Mouse (Mus musculus) heart, postnatal 36 days (tissue): ENCODE results near the gene Dpf1. TPM values are rescaled to one million over a fixed set of nuclear protein-coding genes. Genes with fewer than 3 reads are reported as not detected.

Source experiments
- DNase-seq, 2 experiments: peaks; one replicate each; pipeline ENCODE4 v3.0.0; 2021 to 2022
- intact Hi-C: fragments of 180-260 bp; cut with DNase I; formaldehyde crosslinking; loops from one replicate; pipeline ENCODE4 v1.15.1; 2025
- total RNA-seq, 2 experiments: library from RNA; stranded (reverse); gene quantifications; 2 replicates each; pipeline ENCODE4 v1.2.3; 2021

Gene Dpf1
- total RNA-seq, 2 experiments from 2014 or later: 0.44 to 0.51 TPM

DNA sequence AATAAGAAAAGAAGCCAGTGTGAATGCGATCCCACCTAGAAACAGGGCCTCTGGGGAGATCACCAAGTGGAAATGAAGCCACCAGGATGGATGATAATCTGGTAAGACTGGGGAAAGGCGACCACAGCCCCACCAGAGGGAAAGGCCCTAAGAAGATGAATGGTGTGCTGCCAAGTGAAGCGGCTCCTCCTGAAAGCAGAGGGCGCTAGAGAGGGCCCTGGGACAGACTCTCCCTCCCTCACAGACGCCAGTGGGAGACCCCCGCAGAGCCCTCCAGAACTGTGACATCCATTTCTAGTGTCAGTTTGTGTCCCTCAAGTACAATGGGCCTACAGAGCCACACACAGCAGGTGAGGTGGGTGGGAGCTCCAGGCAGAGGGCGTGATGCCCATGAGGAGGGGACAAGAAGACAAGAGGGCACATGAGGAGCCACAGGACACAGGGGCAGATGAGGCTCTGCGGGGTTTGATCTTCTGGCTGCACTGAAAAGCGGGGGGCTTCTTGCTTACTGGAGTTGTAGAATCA lies 33.1 kb downstream of the Dpf1 start:
- intact Hi-C loops: no loop called here
- DNase-seq: no peak

DNA sequence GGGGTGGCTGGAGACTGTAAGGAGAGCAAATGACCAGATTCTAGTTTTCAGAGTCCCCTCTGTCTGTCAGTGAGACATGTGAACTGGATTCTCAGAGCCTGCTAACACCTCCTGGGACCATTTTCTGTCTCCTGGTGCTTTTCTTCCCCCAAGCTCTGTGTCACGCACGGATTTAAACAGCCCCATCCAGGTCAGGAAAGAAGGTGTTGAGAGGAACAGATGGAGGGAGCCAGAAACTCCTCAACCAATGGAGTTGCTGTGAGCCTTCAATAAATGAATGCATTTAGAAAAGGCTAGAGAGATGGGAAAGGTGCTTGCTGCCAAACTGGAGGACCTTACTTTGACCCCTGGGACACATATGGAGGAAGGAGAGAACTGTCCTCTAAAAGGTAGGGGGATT lies 34.0 kb downstream of the Dpf1 start:
- no peak for DNase-seq
- intact Hi-C loops: no loop called here

DNA sequence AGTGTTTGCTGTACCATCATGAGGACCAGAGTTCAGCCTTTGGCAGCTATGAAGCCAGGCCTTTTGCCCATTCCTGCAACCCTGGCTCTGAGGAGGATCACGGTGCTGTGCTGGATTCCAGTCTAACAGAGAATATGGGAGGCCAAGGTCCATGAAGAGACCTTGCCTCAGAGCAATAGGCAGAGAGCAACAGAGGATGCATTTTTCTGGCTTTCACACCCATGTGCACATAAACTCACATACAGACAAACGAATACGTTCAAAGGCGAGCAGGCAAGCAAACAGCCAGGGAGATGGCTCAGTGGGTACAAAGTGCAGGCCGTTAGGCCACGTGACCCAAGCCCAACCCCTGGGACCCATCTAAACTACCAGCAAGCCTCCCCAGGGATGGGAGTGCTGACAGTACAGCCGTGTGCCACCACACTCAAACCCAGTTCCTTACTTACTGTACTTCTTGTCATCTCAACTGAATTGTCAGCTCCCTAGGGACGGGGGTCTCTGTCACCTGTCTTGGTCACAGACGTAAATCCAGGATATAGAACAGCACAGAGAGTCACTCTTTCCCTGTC lies 34.7 kb downstream of the Dpf1 start:
- DNase-seq: no peak
- intact Hi-C loops: no loop called here

DNA sequence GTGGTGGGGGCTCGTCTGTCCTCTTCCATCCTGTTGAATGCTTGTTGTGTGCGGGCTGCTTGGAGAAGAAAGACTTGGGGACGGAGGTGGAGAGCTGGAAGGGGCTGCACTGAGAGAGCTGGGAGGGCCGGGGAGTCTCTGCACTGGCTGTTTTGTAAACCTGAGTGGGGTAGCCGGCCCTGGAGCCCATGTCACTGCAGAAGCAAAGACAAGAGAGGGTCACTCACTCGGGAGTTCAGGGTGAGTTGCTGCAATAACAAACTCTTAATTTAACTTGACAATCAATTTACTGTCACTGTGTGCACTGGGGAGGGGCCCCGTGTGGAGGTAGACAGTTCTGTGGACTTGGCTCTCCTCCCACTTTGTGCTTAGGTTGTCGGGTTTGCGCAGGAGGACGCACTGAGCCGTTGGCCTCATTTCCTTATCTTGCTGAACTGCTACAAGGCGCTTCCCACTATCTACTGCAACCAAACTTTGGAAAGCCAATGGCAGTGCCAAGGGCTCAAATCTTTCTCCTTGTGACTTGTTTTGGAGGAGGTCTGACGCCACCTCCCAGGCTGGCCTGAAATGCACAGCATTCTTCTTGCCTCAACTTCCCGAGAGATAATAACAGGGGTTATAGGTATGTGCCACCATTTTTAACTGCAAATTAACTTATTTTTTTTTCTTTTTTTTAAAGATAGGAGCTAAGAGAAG lies 35.4 kb downstream of the Dpf1 start:
- no peak for DNase-seq
- intact Hi-C loops: no loop called here

DNA sequence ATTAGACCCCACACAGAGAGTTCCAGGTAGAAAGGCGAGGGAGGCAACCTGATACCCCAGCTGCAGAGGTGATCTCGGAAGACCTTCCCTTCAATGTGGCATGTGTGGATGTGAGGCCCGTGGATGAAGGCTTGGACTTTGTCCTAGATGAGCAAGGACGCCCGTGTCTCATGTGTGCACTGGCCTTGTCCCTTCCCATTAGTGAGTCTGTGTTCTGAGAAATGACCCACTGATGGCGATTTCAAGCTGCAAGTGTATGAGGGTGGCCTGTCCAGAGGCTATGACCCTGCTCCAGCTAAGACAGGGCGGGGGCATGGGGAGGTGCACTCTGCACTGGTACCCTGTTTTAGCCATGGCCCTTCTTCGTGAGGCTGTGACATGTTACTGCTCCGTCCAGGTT lies 36.5 kb downstream of the Dpf1 start:
- DNase-seq: no peak
- intact Hi-C loops: no loop called here

DNA sequence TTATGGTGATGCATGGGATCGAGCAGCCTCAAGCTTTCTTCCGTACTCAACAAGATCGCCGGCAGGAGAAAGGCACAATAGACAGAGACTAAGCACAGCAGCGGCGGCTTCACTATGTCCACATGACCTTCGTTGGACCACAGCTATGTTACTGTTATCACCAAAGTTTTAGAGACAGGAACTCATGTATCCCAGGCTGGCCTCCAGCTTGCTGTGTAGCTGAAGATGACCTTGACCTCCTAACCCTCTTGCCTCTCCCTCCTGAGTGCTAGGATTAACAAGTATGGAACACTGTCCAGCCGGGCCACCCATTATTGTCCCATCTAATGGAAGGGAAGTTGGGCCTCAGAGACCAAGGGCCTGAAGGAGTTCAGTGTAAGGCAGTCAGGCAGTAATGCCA lies 37.1 kb downstream of the Dpf1 start:
- DNase-seq: no peak
- intact Hi-C loops: no loop called here

DNA sequence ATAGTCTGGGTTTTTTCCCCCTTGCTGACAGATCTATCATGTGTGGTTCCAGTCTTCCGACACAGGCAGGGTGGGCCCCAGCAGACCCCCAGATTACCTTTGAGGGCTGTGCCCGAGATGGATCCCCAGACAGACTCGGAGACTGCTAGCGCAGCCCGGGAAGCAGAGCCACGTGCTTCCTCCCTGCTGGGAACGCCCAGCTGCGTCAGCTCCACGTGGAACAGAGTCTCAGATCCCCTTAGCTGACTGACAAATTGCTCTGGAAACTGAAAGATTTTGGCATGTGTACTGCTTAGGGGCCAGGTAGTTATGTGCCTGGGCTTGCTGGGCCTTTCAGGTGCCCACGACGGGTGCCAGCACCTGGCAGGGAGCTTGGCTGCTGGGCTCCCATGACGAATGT lies 38.0 kb downstream of the Dpf1 start:
- DNase-seq: no peak
- intact Hi-C loops: no loop called here

DNA sequence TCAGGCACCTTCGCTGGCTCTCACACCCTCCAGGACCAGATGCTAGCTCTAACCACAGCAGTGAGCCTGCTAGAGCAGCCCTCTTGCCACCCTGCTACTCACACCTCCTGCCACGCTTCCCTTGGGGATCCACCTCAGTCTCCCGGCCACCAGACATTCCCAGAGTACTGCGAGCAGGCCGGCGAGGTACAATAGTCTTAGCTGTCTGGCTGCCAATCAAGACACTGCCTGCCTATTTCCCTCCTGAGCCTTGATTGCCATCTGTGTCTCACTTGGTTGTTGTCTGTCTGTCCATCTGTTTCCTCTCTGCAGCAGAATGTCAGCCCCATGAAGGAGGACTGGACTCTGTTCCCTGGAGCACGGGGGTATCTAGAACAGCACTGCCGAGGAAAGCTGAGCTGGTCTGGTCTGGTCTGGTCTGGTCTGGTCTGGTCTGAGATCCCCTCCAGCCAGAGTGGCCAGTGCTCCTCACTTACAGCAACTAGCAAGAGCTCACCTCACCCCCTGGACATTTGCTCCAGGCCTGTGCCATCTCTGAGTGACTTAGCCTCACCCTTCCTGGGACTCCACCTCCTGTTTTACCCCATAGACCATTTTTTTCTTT lies 38.8 kb downstream of the Dpf1 start:
- DNase-seq: no peak
- intact Hi-C loops: no loop called here

DNA sequence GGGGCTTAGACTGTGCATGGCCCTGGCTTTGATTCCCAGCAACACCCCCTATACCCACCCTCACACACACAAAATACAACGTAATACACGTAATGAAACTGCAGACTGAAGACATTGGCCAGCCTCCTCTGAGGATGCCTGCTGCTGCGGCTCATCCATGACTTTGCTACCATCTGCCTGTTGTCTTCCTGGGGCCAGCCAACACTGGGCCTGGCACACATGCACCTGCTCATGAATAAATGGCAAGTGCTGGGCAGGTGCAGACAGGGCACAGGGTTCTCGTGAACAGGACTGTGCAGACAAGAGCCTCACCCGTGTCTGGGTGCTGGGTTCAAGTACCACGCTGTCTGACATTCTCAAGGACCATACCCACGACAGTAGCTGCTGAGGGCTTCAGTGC lies 40.0 kb downstream of the Dpf1 start:
- intact Hi-C loops: no loop called here
- no peak for DNase-seq

DNA sequence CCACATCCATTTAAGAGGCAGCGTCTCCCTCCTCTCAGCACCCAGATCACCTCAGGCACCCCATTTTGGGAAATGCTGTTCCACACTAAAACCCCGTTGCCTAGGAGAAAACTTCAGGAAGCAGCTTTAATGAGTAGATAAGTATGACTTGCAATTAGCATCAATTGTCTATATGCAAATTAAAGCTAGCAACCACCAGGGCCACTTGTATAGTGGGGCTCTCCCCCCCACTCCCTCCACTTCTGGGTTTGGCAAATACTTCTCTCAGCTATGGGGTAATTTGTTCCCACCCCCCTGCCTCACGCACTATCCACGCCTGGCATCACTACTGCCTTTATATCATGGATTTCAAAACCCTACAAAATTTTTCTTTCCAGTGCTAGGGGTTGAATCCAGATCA lies 41.8 kb downstream of the Dpf1 start:
- intact Hi-C loops: no loop called here
- DNase-seq: no peak

DNA sequence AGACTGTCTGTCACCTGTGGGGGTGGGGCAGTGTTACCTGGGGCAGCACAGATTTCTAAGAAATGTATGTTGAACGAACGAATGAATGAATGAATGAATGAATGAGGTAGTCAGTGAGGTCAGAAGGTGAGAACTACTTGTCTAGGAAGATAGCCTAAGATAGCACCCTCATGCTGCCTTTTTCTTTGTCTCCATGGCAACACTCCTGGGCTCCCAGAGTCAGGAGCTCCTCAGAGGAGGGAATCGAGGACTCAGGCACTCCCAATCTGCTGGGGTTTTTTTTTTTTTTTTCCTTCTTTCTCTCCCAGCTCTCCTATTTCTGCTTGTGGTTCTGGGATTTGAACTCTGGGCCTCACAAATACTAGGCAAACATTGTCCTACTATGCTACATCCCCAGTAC lies 42.5 kb downstream of the Dpf1 start:
- DNase-seq: no peak
- intact Hi-C loops: no loop called here

DNA sequence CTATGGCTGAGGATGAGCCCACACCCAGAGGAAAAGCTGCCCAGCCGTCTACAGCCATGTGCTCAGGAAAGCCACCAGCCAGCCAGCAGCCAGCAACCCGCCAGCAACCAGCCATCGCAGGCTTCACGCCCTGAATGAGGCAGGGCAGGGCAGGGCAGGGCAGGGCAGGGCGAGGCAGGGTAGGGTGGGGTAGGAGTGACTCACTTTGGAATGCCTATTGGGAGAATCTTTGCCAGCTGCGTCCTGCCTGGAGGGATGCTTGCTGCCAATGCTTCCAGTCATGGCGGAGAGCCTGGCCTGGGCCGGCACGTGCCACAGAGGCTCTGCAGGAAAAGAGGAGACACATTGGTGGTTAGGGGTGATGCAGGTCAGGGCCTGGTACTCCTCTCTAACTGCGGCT lies 46.7 kb downstream of the Dpf1 start:
- DNase-seq: no peak
- intact Hi-C loops: no loop called here

DNA sequence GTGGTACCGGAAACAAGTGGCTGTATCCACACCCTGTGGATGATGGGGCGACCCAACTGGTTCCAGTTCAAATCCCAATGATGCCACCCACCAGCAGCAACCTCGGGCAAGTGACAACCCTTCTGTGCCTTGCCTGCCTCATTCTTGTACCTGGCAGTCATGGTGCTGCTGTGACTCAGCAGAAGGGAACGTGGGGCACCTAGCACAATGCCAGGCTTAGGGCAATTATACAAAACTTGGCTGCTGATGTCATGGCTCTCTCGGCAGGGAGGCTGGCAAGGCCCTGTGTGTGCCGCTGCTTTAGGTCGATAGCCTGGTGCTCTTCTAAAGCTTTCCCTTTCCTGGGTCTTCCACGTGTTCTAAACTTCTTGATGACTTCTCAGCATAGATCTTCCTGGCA lies 48.5 kb downstream of the Dpf1 start:
- DNase-seq: no peak
- intact Hi-C loops: no loop called here

DNA sequence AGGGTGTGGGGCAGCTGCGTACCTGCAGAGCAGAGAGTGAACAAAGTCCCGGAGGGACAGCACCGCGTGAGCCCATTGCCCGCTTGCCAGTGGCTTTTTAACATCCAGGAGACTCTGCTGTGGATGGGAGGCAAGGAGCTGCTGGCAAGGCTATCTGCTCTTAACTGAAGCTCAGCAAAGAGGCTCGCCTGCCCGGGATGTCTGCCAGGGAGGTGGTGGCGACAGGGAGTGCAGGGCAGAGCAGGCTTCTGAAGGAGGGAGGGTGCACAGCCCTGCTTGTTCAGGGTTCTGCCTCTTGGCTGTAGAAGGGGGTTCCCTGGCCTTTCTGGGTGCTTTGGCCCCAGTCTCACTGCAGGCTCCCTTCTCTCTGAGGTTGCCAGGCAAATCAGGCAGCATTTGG lies 50.4 kb downstream of the Dpf1 start:
- intact Hi-C loops: no loop called here

DNA sequence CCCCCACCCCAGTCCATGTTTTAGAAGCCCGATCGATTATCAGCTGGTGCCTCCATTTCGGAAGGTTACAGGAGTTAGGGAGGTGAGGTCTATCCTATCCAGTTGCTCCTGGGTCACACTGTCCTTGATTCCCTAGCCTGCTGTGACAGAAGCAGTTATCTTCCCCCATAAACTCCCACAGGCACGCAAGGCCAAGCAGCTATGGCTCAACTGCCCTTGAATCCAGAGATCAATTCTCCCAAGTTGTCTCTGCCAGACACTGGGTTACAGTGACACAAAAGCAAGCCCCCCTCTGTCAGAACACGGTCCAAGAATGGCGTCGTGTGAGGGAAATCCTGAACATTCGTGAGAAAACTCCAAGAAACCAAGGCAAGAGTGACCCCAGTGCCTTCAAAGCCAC lies 51.7 kb downstream of the Dpf1 start:
- intact Hi-C loops: no loop called here
- DNase-seq: no peak

More for the DNA sequence above, 50.4 kb downstream of the Dpf1 start:
- DNase-seq: peak; percentile 33 to 35

DNA sequence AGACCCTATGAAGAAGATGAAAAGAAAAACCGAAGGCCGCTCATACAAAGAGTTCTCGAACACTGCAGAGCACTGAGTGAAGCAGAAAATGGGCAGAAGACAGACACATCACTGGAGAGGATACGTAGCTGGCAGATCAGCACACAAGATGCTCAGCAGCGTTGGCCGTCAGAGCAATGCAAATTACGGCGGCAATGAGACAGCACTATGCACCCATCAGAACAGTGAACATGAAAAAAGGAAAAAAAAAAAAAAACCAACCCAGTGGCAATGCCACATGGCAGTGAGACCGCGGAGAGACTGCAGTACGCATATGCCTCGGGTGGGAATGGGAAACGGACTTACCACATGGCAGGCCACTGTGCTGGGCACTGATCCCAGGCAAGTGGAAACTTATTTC lies 57.7 kb downstream of the Dpf1 start:
- no peak for DNase-seq
- intact Hi-C loops: no loop called here

DNA sequence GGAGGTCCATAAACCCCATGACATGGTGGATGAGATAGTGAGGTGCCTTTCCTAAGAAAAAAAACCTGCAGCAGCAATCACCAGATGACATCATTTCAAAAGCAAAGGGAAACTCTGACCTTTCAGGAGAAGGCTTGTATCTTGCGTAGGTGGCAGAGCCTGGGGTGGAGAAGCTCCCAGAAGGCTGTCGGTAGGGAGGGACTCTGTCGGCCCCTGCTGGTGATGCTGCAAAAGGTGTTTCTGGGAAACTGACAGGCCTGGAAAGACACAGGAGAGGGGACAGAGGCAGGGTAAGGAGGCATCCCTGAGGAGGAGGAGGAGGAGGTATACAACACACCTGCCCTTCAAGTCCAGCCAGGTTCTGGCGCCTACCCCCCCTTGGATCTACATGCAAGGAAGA lies 60.3 kb downstream of the Dpf1 start:
- DNase-seq: no peak
- intact Hi-C loops: no loop called here

DNA sequence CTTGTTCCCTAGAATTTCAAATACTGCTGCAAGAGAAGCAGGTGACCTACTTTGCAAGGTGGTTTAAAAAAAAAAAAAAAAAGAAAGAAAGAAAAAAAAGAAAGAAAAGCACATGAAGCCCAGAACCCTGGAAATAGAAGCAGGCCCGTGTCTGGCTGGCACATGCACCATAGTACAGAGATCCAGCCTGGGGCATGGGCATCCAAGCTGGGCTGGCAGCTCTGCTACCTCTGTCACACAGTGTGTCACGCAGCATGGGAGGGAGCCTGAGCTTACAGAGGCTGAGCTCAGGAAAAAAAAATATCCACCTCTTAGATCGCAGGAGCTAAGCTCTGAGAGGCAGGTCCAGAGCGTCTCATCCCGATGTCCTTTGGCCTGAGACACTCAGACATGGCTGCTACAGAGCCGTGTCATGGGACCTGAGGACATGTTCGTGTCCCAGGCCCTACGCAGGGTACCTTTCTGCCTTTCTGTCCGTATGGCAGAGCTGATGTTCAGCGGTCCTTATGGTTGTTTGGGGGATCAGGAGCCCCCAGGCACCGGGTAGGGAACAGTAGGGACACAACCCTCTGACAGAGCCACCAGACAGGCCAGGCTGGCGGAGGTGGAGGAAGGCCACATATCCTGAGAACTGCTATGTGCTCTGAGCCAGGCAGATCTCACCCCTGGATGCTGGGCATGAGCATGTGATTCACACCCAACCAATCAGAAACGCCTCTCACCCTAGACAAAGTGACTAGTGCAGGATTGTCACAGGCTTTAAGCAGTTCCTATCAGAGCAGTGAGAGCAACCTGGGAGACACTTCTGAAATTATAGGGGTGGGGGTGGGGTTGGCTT lies 63.6 kb downstream of the Dpf1 start:
- intact Hi-C loops: no loop called here

More for the DNA sequence above, 63.6 kb downstream of the Dpf1 start:
- DNase-seq: no peak
